ENCODE assay signal across 13 mouse cellular contexts in genomic region chr6:36858258-36859041, GRCm38 (mm10). TPM values are rescaled to one million over a fixed set of nuclear protein-coding genes. Genes with fewer than 3 reads are reported as not detected.
DNase-seq lines count a peak whose midpoint lies in the region; ATAC-seq lines count a peak whose summit lies in the region.
"Had no signal": no experiment of that assay in that cellular context is flagged by ENCODE, and none has a peak within 500 bp of the region (broad histone marks: within the 10 kb centered on the region; RNA-seq: fewer than 3 reads in every experiment).

No protein-coding gene starts in this region.

- H3K4me3 ChIP-seq in hindbrain, embryonic 12.5 days = no peak overlapping the region
- H3K4me3 ChIP-seq in midbrain, embryonic 16.5 days (ENCODE audit: low read depth, low read length) = no peak overlapping the region

- peak; percentile 61 for ATAC-seq in hindbrain, embryonic 12.5 days (ENCODE audit: low FRiP score)
- ATAC-seq in midbrain, embryonic 16.5 days = peak; percentile 64

- H3K4me2 ChIP-seq in hindbrain, embryonic 12.5 days (replicated peaks) = no peak overlapping the region
- no peak overlapping the region for H3K4me2 ChIP-seq in midbrain, embryonic 16.5 days (ENCODE audit: low read length)
- H3K4me2 ChIP-seq: liver, embryonic 11.5 days had no signal

- peak overlapping the region; percentile 79 for H3K27ac ChIP-seq in hindbrain, embryonic 12.5 days
- peak overlapping the region; percentile 65 for H3K27ac ChIP-seq in midbrain, embryonic 16.5 days (ENCODE audit: low read length)

- no peaks in the 10 kb centered on the region for H3K9me3 ChIP-seq in hindbrain, embryonic 12.5 days (replicated peaks)
- H3K9me3 ChIP-seq in midbrain, embryonic 16.5 days (replicated peaks; ENCODE audit: control insufficient read depth, low read length, poor library complexity, severe bottlenecking) = no peaks in the 10 kb centered on the region

- WGBS in hindbrain, embryonic 12.5 days = 26% methylated on average over 3 of the region's 3 CpGs
- 16% methylated on average over 3 of the region's 3 CpGs for WGBS in midbrain, embryonic 16.5 days

- DNase-seq in kidney, postnatal 10 days = peak; percentile 8
- DNase-seq in kidney, adult 18-20 months = no peak
- peak; percentile 62 for DNase-seq in embryo, embryonic 9.5 days (ENCODE audit: extremely low spot score)
- no peak for DNase-seq in retina, embryonic 14.5 days (ENCODE audit: low spot score)
- no peak for DNase-seq in adrenal gland, postnatal 4 days (ENCODE audit: low spot score in 2 of 2)
- no peak for DNase-seq in lung, adult 18-20 months
- DNase-seq: spleen, adult 18-20 months; thymus, postnatal 4 days had no signal

- no peak overlapping the region for H3K9ac ChIP-seq in hindbrain, embryonic 12.5 days
- H3K9ac ChIP-seq in midbrain, embryonic 16.5 days (ENCODE audit: low read depth, low read length) = no peak overlapping the region

- no peaks in the 10 kb centered on the region for H3K36me3 ChIP-seq in hindbrain, embryonic 12.5 days
- 0 out of 2 replicates have a peak, but pooled peaks cover 2% of the 10 kb centered on the region for H3K36me3 ChIP-seq in midbrain, embryonic 16.5 days (ENCODE audit: control insufficient read depth, insufficient read depth, low read length)

- no peaks in the 10 kb centered on the region for H3K27me3 ChIP-seq in hindbrain, embryonic 12.5 days
- H3K27me3 ChIP-seq in midbrain, embryonic 16.5 days (ENCODE audit: control insufficient read depth, insufficient read depth, low read depth, low read length) = no peaks in the 10 kb centered on the region

- H3K4me1 ChIP-seq in hindbrain, embryonic 12.5 days = peaks cover 6% of the 10 kb centered on the region; the same call in 1 of the 2 replicates
- H3K4me1 ChIP-seq in midbrain, embryonic 16.5 days (ENCODE audit: control insufficient read depth, insufficient read depth, low read length) = peaks cover 3% of the 10 kb centered on the region

RNA-seq across cellular contexts. Expression of gene Ptn, which starts 48.4 kb away (rescaled TPM):
- polyA plus RNA-seq in hindbrain, embryonic 12.5 days (2016; fragmentation: Nextera tagmentation; extraction: Ambion mirVana) = 500 and 546 TPM in 2 replicates
- 861 and 866 TPM in 2 replicates for polyA plus RNA-seq in midbrain, embryonic 16.5 days (2015; fragmentation: Nextera tagmentation; extraction: Ambion mirVana)
- 100 to 1,000 TPM in 1 of 2 experiments, 10 to 100 TPM in 1; 99.9 to 148 TPM for total RNA-seq in adrenal gland, postnatal 4 days (2021)
- total RNA-seq: granulocyte monocyte progenitor cell, adult 5-6 weeks; monocyte, adult 5-6 weeks had no signal

Comparison
In these comparisons a context has a peak if more than half of its experiments do, and no peak if none do; other contexts are left out.
1. DNase-seq: peak in kidney, postnatal 10 days (single experiment) and embryo, embryonic 9.5 days (single experiment); none in kidney, adult 18-20 months (single experiment), retina, embryonic 14.5 days (single experiment), adrenal gland, postnatal 4 days (0 of 2) and lung, adult 18-20 months (0 of 2).